Mouse (Mus musculus) left cerebral cortex, postnatal 4 days (tissue): ENCODE results near the gene Ppm1l. TPM values are rescaled to one million over a fixed set of nuclear protein-coding genes. Genes with fewer than 3 reads are reported as not detected.
"Not testable (repeated sequence)": the region's sequence is repeated elsewhere in the genome, so short reads cannot be mapped to it uniquely, and the experiment has no call there.

Source experiments
- DNase-seq: peaks from one replicate; pipeline ENCODE4 v3.0.0-alpha.2; 2022
- intact Hi-C: fragments of 180-260 bp; cut with DNase I; formaldehyde crosslinking; loops from one replicate; pipeline ENCODE4 v1.15.1; 2025
- total RNA-seq, 2 experiments: library from RNA; stranded (reverse); gene quantifications; 2 replicates each; pipeline ENCODE4 v1.2.3; 2021

Gene Ppm1l
- total RNA-seq, 2 experiments from 2014 or later, result 45.9 to 49.2 TPM

DNA sequence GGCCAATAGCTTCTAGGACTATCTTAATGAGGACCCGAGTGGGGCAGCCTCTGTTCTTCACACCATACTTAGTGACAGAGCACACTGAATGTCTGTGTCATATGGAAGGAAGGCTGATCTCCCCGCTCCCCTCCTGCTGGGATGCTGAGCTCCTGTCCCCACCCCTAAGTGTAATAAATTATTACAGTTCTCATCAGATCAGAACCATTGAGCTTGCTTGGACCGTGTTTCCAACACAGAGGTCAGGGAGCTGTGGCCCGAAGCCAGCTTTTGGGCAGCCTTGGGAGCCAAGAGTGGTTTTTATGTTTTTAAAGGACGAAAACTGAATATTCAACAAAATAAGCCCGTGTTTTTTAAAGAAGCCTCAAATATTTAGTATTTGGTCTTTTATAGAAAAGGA is 47.5 kb downstream of the Ppm1l start:
- intact Hi-C loops, result no loop called here
- DNase-seq, result no peak

DNA sequence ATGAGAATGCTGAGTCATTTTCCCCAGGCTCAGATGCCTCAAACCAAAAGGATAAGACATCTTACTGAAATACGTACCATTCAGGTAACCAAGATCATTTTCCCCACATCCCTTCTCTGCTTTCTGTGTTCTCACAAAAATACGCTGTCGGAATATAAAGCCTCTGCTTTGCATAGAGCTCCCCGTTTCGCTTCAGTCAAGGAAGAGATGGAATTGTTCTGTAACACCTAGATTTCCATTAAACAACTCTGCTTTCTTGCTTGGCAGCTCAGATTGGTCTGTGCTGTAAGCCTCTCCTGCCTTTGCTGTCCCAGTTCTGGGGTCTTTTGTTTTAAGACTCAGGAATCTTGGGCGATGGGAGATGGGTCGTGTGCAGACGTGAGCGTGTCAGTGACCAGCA is 51.3 kb downstream of the Ppm1l start:
- intact Hi-C loops, result no loop called here
- no peak for DNase-seq

DNA sequence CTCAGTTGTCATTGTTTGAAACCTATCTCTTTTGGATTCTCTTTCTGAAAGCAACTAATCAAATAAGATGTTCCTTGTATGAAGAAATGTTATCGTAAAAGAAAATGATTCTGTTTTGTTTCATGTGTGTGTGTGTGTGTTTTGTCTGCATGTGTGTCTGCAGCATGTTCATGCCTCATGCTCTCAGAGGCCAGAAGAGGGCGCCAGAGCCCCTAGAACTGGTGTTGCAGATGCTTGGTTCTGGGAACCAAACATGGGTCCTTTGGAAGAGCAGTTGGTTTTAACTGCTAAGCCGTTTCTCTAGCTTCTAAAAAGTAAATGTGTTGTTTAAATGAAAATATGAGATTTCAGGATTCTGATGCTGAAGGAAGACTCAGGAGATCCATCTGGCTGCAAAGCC is 56.1 kb downstream of the Ppm1l start:
- intact Hi-C loops, result no loop called here
- DNase-seq, result no peak

DNA sequence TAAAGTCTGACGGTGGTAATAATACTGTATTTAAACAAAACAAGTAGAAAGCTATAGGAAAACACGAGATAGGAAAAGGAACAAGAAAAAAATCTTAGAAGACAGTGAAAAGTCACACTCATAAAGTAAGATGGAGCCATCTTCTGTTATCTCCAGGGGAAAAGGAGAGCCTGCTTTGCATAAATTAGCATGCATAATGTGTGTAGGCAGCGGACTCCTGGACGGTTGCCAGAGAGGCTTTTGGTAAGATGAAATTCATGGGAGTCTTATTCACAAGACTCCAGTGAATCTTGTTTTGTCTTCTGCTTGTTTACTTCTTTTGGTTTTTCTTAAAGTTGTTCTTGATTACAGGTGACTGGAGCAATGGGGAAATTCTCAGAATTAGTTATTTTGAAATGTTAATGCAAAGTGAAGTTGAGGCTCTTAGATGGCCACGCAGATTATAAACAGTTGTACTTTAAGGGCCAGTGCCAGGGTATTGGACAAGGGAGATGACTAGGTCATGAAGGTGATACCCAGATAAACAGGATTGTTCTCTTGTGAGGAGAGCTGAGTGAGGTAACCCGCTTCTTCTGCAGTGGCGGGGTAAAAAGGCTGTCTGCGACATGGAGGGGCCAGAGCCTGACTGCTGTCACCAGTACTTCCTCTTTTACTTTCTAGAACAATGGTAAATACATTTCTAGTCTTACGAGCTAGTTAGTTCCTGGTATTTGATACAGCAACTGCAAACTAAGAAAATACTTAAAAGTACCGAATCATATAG is 57.1 kb downstream of the Ppm1l start:
- peak; percentile 89 for DNase-seq
- intact Hi-C loops, result no loop called here

DNA sequence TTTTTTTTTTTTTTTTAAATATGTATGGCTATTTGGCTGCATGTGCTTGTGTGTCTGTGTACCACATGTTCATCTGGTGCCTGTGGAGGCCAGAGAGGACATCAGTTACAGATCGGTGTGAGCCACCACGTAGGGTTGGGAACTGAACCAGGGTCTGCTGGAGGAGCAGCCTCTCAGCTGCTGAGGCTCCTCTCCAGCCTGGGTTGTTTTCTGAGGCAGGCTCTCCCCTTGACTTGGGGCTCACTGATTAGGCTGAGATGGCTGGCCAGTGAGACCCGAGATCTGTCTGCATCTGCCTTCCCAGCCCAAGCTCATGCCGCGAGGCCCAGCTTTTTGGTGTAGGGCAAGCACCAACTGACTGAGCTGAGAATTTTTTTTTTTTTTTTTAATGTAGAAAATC is 57.9 kb downstream of the Ppm1l start:
- intact Hi-C loops, result no loop called here
- DNase-seq, result no peak

DNA sequence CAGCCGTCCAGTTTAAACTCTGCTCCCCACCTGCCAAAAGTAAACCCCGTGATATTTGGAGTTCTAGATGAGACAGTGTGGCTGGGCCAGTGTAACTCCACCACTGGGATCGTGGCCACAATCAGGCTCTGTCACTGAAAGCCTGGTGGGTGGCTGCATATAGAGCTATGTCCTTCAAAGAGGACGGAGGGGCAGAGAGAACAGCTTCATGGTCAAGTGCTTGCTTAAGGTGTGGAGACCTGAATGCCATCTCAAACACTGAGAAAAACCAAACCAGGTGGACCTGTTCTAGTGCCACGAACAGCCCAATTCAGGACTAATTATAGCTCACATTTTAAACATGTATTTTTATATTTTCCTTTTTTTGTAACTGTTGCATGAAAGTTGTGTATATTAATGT is 58.3 kb downstream of the Ppm1l start:
- intact Hi-C loops, result no loop called here
- no peak for DNase-seq

DNA sequence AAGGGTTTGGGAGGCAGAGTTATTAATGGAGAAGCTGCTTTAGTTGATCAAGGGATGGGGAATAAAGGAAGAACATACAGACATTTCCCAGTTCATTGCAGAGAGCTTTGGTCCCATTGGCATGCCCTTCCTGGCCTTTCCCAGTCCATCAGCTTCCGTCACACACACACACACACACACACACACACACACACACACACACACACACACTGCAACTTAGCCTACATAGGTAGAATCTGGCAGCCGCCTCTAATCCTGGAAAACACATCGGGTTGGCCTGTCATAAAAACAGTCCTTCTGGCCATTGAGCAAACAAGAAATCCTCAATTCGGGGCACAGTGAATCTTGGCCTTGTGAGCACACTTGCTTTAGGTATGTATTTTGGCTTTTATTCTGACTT is 64.6 kb downstream of the Ppm1l start:
- intact Hi-C loops, result no loop called here
- DNase-seq, result no peak

DNA sequence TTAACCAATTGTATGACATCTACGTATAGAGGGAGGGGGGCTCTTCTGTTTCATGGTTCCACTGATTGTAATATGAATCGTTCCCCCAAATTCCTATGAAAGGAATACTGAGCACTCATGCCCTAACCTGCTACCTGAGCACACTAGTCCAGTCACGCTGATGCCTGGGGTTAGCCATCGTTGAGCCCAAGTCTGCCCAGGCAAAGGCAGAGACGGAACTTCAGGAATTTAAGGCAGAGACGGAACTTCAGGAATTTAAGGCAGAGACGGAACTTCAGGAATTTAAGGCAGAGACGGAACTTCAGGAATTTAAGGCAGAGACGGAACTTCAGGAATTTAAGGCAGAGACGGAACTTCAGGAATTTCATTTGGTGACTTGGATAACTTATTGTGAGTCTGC is 75.2 kb downstream of the Ppm1l start:
- intact Hi-C loops, DNase-seq: not testable (repeated sequence)

DNA sequence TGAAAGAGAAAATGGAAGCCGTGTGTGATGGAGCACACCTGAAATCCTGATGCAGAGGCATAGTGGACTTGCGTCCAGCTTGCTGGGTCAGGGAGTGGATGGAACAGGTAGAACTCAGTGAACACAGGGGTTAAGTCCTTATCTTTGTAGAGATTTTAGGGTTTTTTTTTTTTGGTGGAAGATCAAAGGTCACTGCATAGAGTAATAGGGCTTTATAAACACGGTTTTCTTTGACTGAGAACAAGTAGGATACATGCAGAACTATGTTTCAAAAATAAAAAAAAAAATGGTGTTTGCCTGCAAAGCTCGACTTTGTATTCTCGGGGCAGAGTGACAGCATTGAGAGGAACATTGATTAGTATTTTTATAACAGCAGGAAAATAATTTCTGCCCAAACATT is 75.6 kb downstream of the Ppm1l start:
- intact Hi-C loops, result no loop called here
- no peak for DNase-seq

DNA sequence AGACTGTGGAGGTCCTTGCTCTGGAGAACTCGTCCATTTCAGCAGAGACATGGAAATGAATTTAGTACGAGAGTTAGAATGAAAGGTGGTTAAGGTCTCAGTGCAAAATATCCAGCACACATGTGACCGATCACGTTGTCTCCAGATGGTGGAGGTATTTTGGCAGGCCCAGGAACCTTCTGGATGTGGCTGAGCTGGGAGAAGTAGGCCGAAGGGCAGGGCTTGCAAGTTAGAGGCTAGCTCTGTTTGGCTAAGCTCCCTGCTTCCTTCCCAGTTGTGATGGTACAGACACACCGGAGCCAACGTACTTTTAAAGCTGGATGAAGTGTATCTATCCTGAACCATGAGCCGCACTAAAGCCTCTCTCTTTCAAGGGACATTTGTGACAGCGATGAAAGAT is 76.4 kb downstream of the Ppm1l start:
- DNase-seq, result no peak
- intact Hi-C loops, result no loop called here

DNA sequence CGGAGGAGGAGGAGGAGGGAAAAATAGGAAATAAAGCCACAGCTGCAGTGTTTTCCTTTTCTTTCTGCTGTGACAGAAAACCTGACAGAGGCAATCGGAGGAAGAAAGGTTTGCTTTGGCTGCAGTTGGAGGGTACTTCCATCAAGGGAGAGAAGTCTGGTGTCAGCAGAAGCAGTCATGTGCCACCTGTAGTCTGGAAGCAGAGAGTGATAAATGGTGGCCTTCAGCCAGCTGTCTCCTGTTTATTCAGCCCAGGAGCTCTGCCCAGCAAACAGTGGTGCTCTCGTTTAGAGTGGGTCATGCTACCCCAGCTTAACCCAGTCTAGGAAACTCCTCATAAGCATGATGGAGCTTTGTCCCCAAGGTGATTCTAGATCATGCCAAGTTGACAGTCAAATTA is 77.3 kb downstream of the Ppm1l start:
- DNase-seq, result no peak
- intact Hi-C loops, result no loop called here

DNA sequence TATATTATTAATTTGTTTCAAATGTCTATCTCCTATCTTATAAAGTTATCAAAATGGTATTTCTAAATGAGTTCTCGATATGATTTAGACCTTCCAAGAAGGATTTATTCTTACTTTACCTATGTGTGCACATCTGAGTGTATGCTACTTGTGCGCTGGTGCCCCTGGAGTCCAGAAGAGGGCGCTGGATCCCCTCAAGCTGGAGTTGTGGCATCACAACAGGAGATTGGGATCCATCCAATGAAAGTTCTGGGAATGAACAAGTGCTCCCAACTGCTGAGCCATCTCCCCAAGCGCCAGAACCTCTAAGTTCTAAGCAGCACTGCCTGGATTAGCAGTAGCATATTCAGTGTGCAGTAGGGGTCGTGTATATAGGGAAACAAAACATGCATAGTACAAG is 78.4 kb downstream of the Ppm1l start:
- DNase-seq, result no peak
- intact Hi-C loops, result no loop called here

DNA sequence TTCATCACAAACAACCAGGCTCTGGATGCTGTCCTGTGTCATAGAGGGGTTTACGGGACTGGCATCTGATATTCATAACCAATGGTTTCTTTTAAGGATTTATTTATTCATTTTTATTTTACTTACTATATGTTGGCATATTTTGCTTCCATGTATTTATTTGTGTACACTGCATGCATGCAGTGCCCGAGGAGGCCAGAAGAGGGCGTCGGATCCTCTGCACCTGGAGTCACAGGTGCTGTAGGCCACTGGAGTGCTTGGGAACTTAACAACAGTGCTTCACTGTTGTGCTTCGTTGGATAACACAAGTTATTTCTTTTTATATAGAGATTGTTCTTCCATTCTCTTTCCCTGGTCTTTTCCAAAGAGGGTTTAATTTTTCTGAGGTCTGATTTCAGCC is 81.1 kb downstream of the Ppm1l start:
- intact Hi-C loops, result no loop called here
- no peak for DNase-seq

DNA sequence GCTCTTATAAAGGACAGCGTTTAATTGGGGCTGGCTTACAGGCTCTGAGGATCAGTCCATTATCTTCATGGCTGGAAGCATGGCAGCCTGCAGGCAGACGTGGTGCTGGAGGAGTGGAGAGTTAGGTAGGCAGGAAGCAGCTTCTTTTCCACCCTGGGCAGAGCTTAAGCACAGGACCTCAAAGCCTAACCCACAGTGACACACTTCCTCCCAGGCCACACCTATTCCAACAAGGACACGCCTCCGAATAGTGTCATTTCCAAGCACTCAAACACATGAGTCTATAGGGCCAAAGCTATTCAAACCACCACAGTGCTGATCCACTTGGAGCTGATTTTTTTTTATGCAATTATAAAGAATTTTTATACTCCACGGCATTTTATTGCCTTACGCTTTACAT is 82.7 kb downstream of the Ppm1l start:
- intact Hi-C loops, result no loop called here
- no peak for DNase-seq

DNA sequence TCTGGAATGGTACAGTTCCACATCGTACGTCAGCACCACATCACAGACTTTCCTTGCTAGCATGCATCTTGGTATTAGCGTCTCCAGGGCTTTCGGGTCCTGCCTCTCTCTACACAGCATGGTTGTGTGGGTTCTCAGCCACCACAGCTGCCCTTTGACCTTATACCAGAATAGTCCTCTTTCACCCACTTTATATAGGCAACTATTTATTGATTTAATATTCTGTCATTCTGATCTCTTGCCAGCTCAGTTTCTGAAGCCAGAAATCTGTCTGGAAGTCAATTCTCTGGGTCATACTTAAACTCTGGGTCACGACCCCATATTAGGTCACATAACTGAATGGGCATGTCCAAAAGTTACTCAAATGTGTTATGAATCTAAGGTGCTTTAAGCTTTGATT is 86.5 kb downstream of the Ppm1l start:
- no peak for DNase-seq
- intact Hi-C loops, result no loop called here

DNA sequence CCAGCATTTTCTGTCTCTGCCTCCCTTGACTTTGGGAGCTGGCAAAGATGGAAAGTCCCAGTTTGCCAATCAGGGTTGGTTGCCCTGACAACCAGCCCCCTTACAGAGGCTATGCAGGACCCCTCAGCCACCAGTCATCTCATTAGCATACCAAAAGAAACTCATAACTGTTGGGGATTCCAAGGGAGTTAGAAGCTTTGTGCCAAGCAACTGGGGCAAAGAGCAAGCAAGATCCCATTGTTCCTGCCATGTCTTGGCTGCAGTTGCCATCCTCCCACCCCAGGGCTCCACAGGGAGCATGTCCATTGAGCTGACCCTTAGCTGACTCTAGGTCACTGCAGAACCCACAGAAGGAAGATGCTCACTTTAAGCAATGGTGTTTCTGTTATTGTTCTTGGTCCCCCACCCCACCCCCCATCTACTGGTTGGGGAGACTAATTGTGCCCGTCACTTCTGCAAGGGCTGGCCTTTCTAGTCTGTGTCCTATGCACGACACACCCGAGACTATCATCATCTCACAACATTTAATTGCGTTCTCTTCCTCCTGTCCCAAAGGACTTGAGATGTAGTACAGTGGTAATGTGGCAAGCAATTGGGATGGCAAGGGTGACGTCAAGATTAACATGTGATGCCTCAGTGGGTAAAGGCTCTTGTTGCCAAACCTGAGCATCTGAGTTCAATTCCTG is 89.7 kb downstream of the Ppm1l start:
- intact Hi-C loops, result no loop called here
- peak; percentile 30 for DNase-seq

DNA sequence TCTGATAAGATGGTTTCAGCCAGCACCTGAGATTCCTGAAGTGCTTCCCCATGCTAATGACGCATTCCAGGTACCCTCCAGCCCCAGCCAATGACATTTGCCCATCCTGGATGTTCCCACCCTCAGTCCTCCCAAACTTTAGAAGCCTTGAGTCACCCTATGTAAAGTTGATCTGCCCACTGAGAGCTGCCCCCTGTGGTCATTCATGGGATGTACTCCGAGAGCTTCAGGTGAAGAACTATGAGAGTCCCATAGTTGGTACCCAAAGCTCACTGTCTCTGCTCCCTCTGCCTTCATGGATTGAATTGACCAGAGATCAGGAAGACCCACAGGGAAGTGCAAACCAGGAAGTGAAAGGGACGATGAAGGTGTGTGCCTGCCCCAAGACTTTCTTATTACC is 91.4 kb downstream of the Ppm1l start:
- DNase-seq, result no peak
- intact Hi-C loops, result no loop called here

DNA sequence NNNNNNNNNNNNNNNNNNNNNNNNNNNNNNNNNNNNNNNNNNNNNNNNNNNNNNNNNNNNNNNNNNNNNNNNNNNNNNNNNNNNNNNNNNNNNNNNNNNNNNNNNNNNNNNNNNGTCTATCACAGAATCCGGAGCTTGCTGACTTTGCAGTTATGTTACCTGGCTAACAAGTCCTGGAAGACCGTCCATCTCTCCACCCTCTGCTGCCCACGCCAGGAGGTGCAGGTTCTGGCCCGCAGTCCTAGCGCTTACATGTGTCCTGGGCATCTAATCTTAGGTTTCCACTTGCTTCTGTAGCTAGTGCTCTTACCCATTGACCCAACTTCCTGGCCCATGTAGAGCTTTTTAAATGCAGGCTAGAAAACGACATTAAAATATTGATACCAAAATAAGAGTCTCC is 99.5 kb downstream of the Ppm1l start:
- intact Hi-C loops, result no loop called here

DNA sequence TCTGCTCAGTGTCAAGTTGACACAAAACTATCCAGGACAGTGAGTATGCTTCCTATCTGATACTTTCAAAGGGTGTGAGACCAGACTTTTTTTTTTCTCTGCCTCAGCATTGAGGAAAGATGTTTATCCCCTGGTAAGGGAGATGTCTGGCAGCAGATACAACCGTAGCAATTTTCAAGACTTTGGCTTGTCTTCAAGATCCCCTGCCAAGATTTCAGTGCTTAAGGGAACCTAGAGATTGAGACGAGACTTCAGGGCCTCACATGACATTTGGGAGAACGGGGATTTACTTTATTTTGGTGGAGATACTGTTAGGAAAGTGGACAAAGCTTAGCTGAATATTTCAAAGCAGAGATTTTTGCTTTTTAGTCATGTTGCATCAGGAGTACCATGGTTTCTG is 106.1 kb downstream of the Ppm1l start:
- intact Hi-C loops, result no loop called here
- no peak for DNase-seq

More for the DNA sequence above, 99.5 kb downstream of the Ppm1l start:
- no peak for DNase-seq

DNA sequence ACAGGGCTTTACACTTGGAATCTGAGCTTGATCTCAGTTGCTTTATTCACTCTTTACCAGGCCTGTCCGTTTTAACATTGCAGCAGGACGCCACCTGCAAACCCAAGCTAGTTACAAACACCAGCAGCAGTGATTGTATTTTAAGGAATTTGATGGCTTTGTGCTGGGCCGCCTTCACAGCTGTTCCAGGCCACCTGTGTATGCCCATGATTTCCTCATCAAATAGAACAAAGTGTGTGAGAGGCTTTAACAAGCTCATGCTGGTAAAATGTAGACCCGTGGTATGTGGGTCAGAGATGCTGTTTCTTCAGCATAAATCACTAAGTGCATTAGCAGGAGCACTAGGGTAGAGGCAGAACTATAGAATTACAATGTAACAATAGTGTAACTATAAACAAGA is 106.7 kb downstream of the Ppm1l start:
- intact Hi-C loops, result no loop called here

DNA sequence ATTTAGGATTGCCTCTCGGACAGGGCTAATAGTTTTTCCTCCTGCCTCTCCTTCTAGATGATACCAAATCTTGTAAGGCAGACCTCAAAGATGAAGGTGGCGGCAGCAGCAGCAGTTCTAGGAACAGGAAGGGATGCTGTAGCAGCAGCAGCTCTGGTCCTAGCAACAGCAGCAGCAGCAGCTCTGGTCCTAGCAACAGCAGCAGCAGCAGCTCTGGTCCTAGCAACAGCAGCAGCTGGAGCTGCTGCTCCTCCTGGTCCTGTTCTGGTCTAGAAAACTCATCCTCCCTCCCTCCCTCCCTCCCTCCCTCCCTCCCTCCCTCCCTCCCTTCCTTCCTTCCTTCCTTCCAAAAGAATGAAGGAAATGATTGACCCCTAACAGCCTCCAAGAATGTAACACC is 108.1 kb downstream of the Ppm1l start:
- intact Hi-C loops, DNase-seq: not testable (repeated sequence)

More for the DNA sequence above, 106.7 kb downstream of the Ppm1l start:
- no peak for DNase-seq

DNA sequence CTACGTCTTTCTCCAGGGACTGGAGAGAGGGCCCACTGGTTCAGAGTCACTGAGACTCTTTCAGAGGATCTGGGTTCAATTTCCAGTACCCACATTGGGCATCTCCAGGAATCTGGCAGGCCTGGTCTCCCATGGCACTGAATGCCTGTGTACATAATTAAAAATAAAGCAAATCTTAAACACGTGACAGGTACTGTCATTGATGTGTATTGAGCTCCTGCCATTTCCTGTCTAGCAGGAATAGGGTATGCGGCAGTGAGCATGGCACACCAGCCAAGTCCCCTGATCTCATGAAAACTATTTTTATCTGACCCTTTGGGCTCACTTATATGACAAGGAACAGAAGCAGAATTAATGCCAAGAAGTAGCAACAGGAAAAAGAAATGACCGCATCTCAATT is 110.6 kb downstream of the Ppm1l start:
- DNase-seq, result no peak
- intact Hi-C loops, result no loop called here

DNA sequence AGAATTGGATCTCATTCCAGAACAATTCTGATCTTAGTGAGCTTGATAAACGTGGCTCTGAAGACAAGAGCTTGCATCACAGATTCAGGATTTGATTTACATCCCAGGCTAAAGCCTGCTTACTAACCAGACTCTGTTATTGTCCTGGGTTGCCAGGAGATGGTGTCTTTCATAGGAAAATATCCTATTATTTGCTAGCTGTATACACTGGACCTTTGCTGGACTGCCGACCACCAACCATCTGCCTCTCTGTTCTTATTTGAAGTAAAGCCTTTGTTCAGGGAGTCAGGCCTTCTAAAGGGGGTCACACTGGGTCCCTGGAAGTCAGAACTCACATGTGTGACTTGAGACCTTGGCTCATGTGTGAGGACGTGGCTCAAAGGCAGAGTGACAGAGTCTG is 111.6 kb downstream of the Ppm1l start:
- intact Hi-C loops, result no loop called here
- DNase-seq, result no peak
